Mouse (Mus musculus) lung, postnatal 4 days (tissue): ENCODE results near the gene Chic2.
A peak's percentile ranks its signal among the peaks of the same experiment; 100 is the strongest.

ENCODE experiments used
- DNase-seq, 2 experiments: peaks; one replicate each; pipeline ENCODE4 v3.0.0; 2021

Gene Chic2

DNA sequence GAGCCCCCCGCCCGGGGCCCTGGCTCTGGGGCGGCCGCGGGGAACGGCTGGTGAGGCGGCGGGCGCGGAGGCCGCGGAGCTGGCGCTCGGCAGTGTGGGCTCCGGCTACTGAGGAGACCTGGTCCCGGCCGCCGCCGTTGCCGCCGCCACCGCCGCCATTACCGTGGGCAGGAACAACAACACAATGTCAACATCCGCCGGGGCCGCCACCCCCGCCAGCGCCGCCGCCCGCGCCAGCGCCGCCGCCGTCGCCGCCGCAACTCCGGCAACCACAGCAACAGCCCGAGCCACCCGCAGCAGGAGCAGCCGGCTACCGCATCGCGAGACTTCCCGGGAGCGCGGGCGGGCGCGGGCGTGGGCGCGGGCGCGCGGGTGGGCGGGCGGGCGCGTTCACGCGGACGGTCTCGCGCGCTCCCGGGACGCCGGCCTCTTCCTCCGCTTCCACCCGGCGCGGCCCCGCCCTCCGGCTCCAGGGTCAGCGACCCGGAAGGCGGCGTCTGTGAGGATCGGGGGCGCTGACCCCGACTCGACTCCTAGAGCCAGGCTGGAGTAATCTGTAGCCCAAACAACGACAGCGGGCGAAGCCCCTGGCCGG is at the start of gene Chic2:
Gene Chic2 (minus strand): TSS at position 465 of the 595 bp plus-strand sequence.
- peak; percentile 89 to 95 for DNase-seq

DNA sequence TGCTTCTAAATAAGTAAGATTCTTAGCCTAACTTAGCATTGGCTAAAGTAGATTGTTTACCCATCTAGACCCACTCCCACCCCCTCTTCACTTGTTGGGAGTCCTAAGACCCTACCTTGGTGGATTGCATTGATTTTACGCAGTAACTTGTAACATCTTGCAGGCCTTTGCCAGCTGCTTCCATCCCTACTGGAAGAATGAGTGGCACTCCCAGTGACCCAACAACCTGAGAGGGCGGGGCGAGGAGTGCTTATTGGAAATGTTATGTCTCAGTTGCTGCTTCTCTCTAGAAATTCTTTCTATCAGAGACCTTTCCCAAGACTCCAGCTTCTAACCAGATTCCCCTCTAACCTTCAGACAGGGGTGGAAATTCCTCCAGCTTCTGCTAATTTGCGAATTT is 41.3 kb upstream of the Chic2 start:
- DNase-seq: no peak

- no peak for DNase-seq
Measured at GRCm38 (mm10) chr5:75085521-75085875, 40.9 kb upstream of the Chic2 start.

DNA sequence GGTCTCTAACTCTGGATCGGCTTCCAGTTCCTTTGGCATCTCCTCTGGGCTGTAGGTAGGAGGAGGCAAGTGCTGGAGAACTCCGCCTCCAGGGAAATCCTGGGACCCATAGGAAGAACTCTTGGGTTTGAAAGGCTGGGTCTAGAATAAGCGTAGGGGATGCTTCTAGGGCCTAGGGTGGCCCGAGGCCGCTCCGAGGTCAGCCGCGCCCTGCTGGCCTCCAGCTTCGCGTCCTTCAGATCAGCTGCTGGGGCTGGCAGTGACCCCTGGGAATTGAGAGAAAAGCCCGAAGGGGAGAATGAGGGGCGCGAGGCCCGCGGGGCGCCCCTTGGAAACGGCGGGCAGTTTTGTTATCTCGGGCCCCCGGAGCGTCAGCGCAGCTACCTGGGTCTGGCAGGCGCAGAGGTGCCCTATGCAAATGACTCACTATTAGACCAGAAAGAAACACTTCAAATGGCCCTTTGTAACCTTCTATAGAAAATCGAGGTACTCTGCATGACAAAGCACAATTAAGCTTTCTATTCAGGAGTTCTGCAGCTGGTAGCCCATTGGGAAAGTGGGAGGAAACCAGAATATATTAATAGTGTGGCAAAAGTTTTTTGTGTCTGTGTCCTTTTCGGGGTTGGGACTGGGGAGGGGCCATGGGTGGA is 40.4 kb upstream of the Chic2 start:
- DNase-seq: no peak

GRCm38 (mm10) chr5:75084393-75084870 is 39.9 kb upstream of the Chic2 start:
- no peak for DNase-seq

DNA sequence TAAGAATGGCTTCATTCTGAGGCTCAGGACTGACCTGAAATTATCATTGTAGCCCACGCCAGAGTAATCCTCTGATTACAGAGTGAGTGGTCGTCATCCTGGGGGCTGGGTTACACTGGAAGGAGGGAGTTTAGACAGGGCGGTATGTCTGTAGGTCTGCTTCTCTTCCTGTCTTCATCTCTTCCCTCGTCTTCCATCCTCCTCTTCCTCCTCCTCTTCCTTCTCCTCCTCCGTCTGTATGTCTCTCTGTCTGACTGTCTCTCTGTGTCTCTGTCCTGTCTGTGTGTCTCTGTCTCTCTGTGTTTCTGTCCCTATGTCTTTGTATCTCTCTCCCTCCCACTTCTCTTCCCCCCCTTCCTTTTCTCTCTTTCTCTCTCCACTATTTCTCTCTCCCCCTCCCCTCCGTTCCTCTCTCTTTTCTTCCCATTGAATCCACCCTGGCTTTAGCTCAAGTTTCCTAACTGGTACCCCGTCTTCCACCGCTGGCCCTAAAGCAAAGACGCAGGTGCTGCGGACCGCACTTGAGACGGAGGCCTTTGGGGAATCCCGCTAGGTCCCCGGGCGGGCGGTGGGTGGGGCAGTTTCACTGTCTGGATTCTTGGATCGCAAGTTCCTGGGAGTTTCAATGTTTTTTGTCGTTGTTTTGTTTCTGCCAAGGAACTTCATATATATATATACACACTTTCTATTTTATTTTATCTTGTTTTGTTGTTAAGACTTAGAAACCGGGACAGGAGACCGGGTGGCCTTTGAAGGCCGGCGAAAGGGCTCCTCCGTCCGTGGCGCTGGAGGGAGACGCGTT is 39.2 kb upstream of the Chic2 start:
- DNase-seq: no peak

DNA sequence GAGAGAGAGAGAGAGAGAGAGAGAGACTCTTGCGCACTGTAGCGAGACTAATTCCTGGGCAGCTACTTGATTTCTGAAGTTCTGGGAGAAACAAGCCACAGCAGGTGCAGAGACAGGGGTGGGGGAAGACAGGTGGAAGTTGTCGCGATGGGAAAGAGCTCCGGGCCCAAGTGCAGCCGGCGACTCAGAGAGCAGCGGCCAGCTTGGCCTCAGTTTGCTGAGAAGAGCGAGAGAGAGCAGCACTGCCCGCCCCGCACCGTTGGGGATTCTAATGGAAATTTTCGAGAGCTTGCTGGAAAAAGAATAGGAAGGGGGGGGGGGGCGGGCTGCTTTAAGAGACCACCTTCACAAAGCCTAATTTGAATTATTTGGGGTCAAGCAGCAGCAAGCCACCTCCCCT is 38.5 kb upstream of the Chic2 start:
- no peak for DNase-seq

GRCm38 (mm10) chr5:75082439-75082838 is 37.9 kb upstream of the Chic2 start:
- no peak for DNase-seq

DNA sequence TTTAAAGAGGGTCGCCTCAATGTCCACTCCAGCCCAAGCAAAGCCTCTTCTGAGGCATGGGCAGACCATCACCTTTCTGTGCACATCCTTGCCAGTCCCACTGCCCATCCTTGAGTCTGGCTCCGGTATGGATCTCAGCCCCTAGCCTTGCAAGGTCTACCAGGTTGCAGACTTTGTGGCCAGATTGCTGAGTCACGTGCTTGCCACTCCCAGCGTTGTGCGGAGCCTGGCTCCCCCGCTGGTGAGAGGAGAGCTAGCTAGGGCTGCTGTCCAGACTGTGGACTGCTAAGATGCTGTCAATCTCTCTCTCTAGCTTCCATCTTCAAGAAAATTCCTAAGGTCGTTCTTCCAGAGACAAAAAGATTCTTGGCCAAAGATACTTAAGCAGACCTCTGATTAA is 35.0 kb upstream of the Chic2 start:
- DNase-seq: no peak

DNA sequence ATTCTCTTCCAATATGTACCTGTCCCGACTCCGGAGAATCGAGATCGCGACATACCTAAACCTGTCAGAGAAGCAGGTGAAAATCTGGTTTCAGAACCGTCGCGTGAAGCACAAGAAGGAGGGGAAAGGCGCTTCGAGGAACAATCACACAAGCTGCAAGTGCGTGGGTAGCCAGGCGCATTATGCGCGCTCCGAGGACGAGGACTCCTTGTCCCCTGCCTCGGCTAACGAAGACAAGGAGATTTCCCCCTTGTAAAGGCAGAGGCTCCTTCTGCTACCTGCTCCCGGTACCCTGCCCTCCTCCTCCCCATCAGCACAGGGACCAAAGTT is 32.4 kb upstream of the Chic2 start:
- no peak for DNase-seq

GRCm38 (mm10) chr5:75076326-75077050 is 31.9 kb upstream of the Chic2 start:
- no peak for DNase-seq

DNA sequence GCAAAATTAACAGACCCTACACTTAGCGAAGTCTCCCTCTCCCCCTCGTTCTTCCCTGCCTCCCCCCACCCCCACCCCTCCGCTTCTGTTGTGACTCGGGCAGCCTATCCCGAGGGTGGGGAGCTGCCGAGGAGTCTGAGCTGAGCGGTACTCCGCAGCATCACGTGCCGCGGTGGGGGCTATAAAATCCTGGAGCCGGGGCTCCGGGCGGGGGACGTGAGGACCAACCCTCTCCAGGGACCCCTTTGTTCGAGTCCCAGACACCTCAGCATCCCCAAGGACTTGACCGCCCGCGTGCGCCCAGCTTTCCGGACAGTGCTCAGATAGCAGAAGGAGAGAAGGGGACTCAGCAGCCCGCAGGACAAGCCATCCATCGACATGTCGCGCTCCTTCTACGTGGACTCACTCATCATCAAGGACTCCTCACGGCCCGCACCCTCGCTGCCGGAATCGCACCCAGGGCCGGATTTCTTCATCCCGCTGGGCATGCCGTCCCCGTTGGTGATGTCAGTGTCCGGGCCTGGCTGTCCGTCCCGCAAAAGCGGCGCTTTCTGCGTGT is 30.9 kb upstream of the Chic2 start, which contains the start of gene Gsx2:
Gene Gsx2 (plus strand): TSS at position 219 of the 559 bp plus-strand sequence.
- no peak for DNase-seq

- DNase-seq: no peak
Measured at GRCm38 (mm10) chr5:75074537-75075382, 30.2 kb upstream of the Chic2 start.

DNA sequence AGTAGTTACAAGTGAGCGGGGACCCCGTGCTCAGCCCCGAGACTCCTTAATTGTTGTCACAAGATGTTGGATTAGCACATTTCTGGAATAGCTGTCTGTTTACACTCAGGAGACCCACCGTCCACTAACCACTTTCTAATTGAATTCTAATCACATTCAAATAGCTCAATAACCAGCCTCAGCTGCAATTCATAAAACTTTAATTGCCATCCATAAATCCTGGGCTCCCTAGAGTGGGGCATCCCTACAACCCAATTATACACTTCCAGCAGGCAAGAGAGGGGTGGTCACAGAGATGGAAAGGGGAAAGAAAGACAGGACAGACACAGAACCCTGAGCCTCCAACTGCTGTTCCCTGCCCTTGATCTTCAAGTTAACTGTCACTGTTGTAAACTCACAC is 29.6 kb upstream of the Chic2 start:
- no peak for DNase-seq

DNA sequence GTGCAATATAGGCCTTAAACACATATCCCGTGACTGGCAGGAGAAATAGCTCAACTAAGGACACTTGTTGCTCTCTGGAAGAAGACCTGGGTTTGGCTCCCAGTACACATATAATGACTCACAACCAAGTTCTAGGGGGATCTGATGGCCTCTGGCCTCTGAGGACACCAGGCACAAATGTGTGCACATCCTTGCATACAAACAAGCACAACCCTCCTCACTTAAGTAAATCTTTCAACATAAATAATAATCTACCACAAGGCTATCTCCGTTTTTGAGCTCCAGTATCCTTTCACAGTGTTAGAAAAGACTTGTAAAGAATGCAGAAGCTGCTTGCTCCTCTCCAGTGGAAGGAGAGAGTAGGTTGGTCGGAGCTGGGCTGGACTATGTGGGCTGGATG is 29.1 kb upstream of the Chic2 start:
- DNase-seq: no peak

DNA sequence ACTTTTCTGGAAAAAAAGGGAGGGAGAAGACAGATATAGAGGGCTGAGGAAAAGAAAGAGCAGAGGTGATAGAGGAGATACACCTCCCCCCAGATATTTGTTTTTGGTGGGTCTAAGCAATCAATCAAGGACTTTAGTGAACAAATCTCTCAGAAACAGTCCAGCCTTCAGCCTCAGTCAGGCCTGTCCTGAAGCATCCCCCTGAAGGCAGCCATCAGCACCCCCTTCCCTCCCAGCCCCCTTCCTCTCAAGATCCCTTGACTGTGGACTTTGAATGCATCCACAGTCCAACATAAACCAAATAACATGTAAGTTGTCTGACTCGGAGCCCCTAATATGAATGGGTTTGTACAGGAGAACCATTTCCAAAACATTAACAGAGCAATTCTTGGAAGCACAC is 28.6 kb upstream of the Chic2 start:
- DNase-seq: no peak

DNA sequence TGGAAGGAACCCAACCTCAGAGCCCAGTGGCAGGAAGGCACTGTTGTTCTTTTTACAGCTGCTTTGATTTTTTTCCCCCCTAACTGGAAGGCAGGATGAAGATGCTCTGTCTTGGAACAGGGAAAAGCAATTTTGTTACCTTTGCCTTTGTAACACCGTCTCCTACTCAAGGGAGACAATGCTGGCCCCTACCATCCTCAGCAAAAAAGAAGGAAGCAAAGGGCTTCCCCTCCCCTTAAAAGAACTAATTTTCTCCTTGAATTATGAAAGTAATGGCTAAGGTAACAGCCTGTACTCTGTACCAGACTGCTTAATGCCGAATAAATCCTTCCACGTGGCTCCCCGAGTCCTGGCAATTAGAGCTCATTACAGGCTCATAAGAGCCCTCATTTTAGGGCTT is 28.0 kb upstream of the Chic2 start:
- DNase-seq: no peak

- DNase-seq: no peak
Measured at GRCm38 (mm10) chr5:75071951-75072350, 27.4 kb upstream of the Chic2 start.

DNA sequence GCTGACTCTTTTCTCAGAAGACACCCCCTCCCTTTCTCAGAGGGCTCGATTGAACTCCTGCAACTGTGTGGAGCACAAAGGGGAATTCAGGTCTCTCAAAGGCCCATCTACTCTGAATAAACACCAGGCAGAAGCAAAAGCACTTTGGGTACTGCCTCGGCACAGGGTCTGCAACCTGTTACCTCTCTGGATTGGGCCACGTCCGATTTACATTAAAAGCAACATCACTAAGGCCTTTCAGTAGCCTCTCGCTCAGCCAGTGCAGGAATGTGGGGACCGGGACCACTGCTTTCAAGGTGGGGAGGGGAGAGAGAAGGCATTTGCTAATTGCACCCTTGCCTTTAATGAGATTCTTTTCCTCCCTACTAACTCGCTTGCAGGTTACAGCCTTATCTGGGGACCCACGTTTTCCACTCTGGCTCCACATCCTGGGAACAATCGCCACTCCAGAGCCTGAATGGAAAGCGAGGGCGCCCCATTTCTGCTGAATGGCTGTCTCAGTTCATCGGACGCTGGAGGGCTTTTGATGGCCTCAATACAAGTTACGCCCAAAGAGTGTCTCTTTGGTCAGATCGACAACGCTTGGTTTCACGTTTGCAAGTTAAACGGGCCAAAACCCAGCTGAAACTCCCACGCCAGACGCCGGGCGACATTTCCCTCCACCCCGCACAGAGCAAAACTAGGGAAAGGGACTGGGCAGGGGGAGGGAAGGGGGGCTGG is 26.2 kb upstream of the Chic2 start:
- no peak for DNase-seq

- no peak for DNase-seq
Measured at GRCm38 (mm10) chr5:75070132-75070531, 25.6 kb upstream of the Chic2 start.

DNA sequence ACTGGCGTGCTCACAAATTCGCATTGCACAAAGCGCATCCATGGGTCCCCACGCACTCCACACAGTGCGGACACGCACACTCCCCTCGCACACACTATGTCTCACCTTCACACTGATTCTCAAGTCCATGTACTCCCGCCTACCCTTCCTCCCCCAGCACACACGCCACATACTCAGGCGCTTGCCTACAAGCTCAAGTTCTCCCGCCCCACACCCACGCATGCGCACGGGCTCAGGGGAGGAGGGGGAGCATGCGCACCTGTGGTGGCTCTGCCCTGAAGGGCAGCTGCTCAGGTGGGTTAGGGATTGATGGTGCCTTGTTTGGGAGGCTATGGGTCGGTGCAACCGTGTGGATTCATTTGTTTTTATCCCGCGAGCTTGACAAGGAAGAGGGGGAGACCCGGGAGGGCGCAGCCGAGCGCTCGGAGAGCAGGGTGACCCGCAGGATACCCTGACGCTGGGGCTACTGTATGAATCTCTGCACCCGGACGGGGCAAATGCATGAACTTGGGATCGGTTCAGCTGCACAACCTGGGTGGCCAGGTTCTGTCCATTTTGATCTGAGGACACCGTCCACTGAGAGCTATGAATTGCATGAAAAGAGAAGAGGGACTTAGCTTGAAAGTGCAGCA is 22.7 kb upstream of the Chic2 start:
- peak; percentile 59 to 63 for DNase-seq
